In the genomic region with DNA sequence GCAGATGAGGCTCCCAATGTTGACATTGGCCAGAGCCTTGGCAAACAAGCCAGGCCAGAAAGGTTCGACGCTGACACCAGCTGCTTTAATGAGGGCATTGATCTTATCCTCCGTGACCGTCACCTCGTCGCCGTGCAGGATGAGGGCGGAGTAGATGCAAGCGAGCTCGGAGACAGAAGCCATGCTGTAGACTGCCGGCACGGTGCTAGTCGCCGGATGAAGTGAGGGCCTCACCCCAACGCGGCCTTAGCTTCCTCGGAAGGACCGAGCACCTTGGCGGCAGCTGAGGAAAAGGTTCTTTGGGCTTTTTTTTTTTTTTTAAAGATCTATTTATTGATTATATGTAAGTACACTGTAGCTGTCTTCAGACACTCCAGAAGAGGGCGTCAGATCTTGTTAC, we compare ENCODE assay signal across 7 mouse cellular contexts. TPM values are rescaled to one million over a fixed set of nuclear protein-coding genes. Genes with fewer than 3 reads are reported as not detected.
DNase-seq lines count a peak whose midpoint lies in the region; ATAC-seq and TF ChIP-seq lines count a peak whose summit lies in the region.
"Not testable (repeated sequence)": the region's sequence is repeated elsewhere in the genome, so short reads cannot be mapped to it uniquely, and the experiment has no call there.

A gene (minus strand): TSS at position 294 of the 400 bp plus-strand sequence.

- H3K36me3 ChIP-seq in heart, embryonic 11.5 days (ENCODE audit: control insufficient read depth, insufficient read depth, low read length); intestine, embryonic 15.5 days; liver, embryonic 14.5 days (replicated peaks; ENCODE audit: control insufficient read depth, insufficient read depth, low read depth): not testable (repeated sequence)

- not testable (repeated sequence) for DNase-seq in adrenal gland, postnatal 10 days; layer of hippocampus, postnatal 36 days; liver, embryonic 14.5 days (ENCODE audit: low read depth in 3 of 3, low spot score in 3 of 3)

- H3K27me3 ChIP-seq in heart, embryonic 11.5 days (ENCODE audit: control insufficient read depth, insufficient read depth, low read length); intestine, embryonic 15.5 days (replicated peaks); liver, embryonic 14.5 days (ENCODE audit: control insufficient read depth, insufficient read depth, low read length): not testable (repeated sequence)

- TF ChIP-seq CTCF in liver, embryonic 14.5 days (IDR thresholded peaks at IDR 0.05; ENCODE audit: low read depth): not testable (repeated sequence)

- not testable (repeated sequence) for H3K27ac ChIP-seq in heart, embryonic 11.5 days (ENCODE audit: low read depth, low read length); liver, embryonic 14.5 days
- H3K27ac ChIP-seq in intestine, embryonic 15.5 days: peak within 1 kb of the TSS; percentile 78

- not testable (repeated sequence) for H3K4me3 ChIP-seq in heart, embryonic 11.5 days (ENCODE audit: low read depth, low read length); intestine, embryonic 15.5 days (replicated peaks); liver, embryonic 14.5 days (ENCODE audit: insufficient read depth in 1 of 2, low read depth in 2 of 2, low read length in 2 of 2)

- ATAC-seq in erythroid progenitor cell, adult 5-6 weeks (replicated peaks; ENCODE audit: low FRiP score, poor library complexity, severe bottlenecking): peak; percentile 68
- not testable (repeated sequence) for ATAC-seq in heart, embryonic 11.5 days (replicated peaks; ENCODE audit: insufficient number of reproducible peaks, low FRiP score, low TSS enrichment); intestine, embryonic 15.5 days; liver, embryonic 14.5 days (ENCODE audit: insufficient read depth)
- peak; percentile 64; the same call in 1 of the 2 replicates for ATAC-seq in neutrophil, adult 5-6 weeks (ENCODE audit: extremely low read depth, insufficient number of reproducible peaks, low FRiP score, poor library complexity, severe bottlenecking)

- H3K4me1 ChIP-seq in heart, embryonic 11.5 days (ENCODE audit: control insufficient read depth, insufficient read depth, low read length); intestine, embryonic 15.5 days (replicated peaks); liver, embryonic 14.5 days (replicated peaks; ENCODE audit: control insufficient read depth in 2 of 2, insufficient read depth in 2 of 2, low read length in 1 of 2): not testable (repeated sequence)

- H3K4me2 ChIP-seq in heart, embryonic 11.5 days: peak within 1 kb of the TSS; percentile 27
- H3K4me2 ChIP-seq in intestine, embryonic 15.5 days (replicated peaks): peak within 1 kb of the TSS; percentile 34
- not testable (repeated sequence) for H3K4me2 ChIP-seq in liver, embryonic 14.5 days (ENCODE audit: low read depth)

- 20% methylated on average over 20 of the region's 20 CpGs for WGBS in heart, embryonic 11.5 days (ENCODE audit: insufficient replicate concordance)
- WGBS in intestine, embryonic 15.5 days: 17% methylated on average over 20 of the region's 20 CpGs
- WGBS in liver, embryonic 14.5 days (ENCODE audit: insufficient replicate concordance): 35% methylated on average over 20 of the region's 20 CpGs

- H3K9me3 ChIP-seq in heart, embryonic 11.5 days (replicated peaks; ENCODE audit: control insufficient read depth, low read length); intestine, embryonic 15.5 days; liver, embryonic 14.5 days (ENCODE audit: control insufficient read depth, low read length): not testable (repeated sequence)

- not testable (repeated sequence) for TF ChIP-seq EP300 in liver, embryonic 14.5 days (IDR thresholded peaks at IDR 0.05; ENCODE audit: low read depth)

- not testable (repeated sequence) for H3K9ac ChIP-seq in heart, embryonic 11.5 days (ENCODE audit: low read depth, low read length); intestine, embryonic 15.5 days; liver, embryonic 14.5 days (replicated peaks)

RNA-seq across cellular contexts. Expression of the gene that starts here (rescaled TPM):
- total RNA-seq in adrenal gland, postnatal 10 days (2021): 100 to 1,000 TPM; 131 to 143 TPM
- 32.7 and 35.3 TPM in 2 replicates for total RNA-seq in erythroid progenitor cell, adult 5-6 weeks (2015; ENCODE audit: low replicate concordance)
- 12.3 TPM in 1 of 2 replicates, not detected in the other for total RNA-seq in erythroid progenitor cell, adult 5-6 weeks (2017; ENCODE audit: low replicate concordance)
- polyA plus RNA-seq in heart, embryonic 11.5 days (2014; fragmentation: Nextera tagmentation; extraction: Ambion mirVana): 6.9 and 7.6 TPM in 2 replicates
- 15.5 and 20.2 TPM in 2 replicates for polyA plus RNA-seq in intestine, embryonic 15.5 days (2015; fragmentation: Nextera tagmentation; extraction: Ambion mirVana)
- 10 to 100 TPM; 86.3 to 90.8 TPM for total RNA-seq in layer of hippocampus, postnatal 36 days (2021)
- 61.5 and 76.5 TPM in 2 replicates for polyA plus RNA-seq in liver, embryonic 14.5 days (2012; rRNA removed)
- polyA plus RNA-seq in liver, embryonic 14.5 days (2014; fragmentation: Nextera tagmentation; extraction: Ambion mirVana): 8.8 and 12.3 TPM in 2 replicates
- 2.4 and 4.5 TPM in 2 replicates for total RNA-seq in neutrophil, adult 5-6 weeks (2017)
